Mouse (Mus musculus) CH12.LX (cell line): ENCODE measurements around the gene Tmem181a.

Experiments used
- CHD2 ChIP-seq: IDR thresholded peaks from 2 replicates; pipeline ENCODE4 v1.6.1; 2011; ENCODE audit warnings: low read length, improper control_type of control experiment
- CTCF ChIP-seq, 2 experiments: IDR thresholded peaks in 1 of 2; conservative IDR thresholded peaks in 1 of 2; 2 replicates each; pipeline ENCODE4 v1.5.1; 2011 to 2012; ENCODE audit warnings: low read depth in 2 of 2, low read length in 2 of 2, improper control_type of control experiment in 1 of 2, inconsistent platforms in 1 of 2, mild to moderate bottlenecking in 1 of 2, moderate library complexity in 1 of 2
- E2F4 ChIP-seq: IDR thresholded peaks from 2 replicates; pipeline ENCODE4 v1.6.1; 2011; ENCODE audit warnings: low read depth, low read length, improper control_type of control experiment; ENCODE audit not compliant: insufficient replicate concordance
- EP300 ChIP-seq: IDR thresholded peaks from 2 replicates; pipeline ENCODE4 v1.6.1; 2011; ENCODE audit warnings: low read length, improper control_type of control experiment
- ETS1 ChIP-seq: conservative IDR thresholded peaks from 2 replicates; pipeline ENCODE4 v1.6.1; 2012; ENCODE audit warnings: low read depth, mild to moderate bottlenecking, inconsistent platforms, low read length, improper control_type of control experiment, moderate library complexity
- MAZ ChIP-seq: IDR thresholded peaks from 2 replicates; pipeline ENCODE4 v1.6.1; 2012; ENCODE audit warnings: low read depth, mild to moderate bottlenecking, inconsistent platforms, low read length, improper control_type of control experiment, moderate library complexity
- MEF2A ChIP-seq: IDR thresholded peaks from 2 replicates; pipeline ENCODE4 v1.6.1; 2014; ENCODE audit warnings: low read depth, mild to moderate bottlenecking, inconsistent platforms, low read length, improper control_type of control experiment, borderline replicate concordance
- POLR2A ChIP-seq: IDR thresholded peaks from 2 replicates; pipeline ENCODE4 v1.6.1; 2011; ENCODE audit warnings: low read depth, mild to moderate bottlenecking, improper control_type of control experiment, low read length
- SMC3 ChIP-seq: IDR thresholded peaks from 2 replicates; pipeline ENCODE4 v1.6.1; 2011; ENCODE audit warnings: low read depth, low read length, improper control_type of control experiment
- TCF12 ChIP-seq: IDR thresholded peaks from 2 replicates; pipeline ENCODE4 v1.6.1; 2014; ENCODE audit warnings: low read depth, mild to moderate bottlenecking, inconsistent platforms, low read length, improper control_type of control experiment
- USF1 ChIP-seq: IDR thresholded peaks from 2 replicates; pipeline ENCODE4 v1.6.1; 2014; ENCODE audit warnings: low read depth, mild to moderate bottlenecking, inconsistent platforms, low read length, improper control_type of control experiment
- USF2 ChIP-seq: conservative IDR thresholded peaks from 2 replicates; pipeline ENCODE4 v1.6.1; 2011; ENCODE audit warnings: low read depth, low read length, improper control_type of control experiment
- ZMIZ1 ChIP-seq: IDR thresholded peaks from 2 replicates; pipeline ENCODE4 v1.6.1; 2012; ENCODE audit warnings: low read depth, mild to moderate bottlenecking, inconsistent platforms, low read length, improper control_type of control experiment
- ZNF384 ChIP-seq: IDR thresholded peaks from 2 replicates; pipeline ENCODE4 v1.6.1; 2012; ENCODE audit warnings: low read depth, low read length, improper control_type of control experiment, inconsistent platforms

- TF ChIP-seq ZMIZ1 (no peak), POLR2A (no peak), CTCF (conservative IDR thresholded peaks at IDR 0.05 in 1 of 2, IDR thresholded peaks at IDR 0.05 in 1 of 2; ENCODE audit: low read depth in 2 of 2, low read length in 2 of 2) (no peak), E2F4 (no peak), EP300 (no peak), ZNF384 (no peak), TCF12 (no peak), CHD2 (no peak), MEF2A (no peak), MAZ (no peak), ETS1 (no peak), USF2 (no peak), SMC3 (no peak), USF1 (no peak)
These were observed 40.1 kb upstream of the Tmem181a start for GRCm38 (mm10) chr17:6216514-6216913.
